Mouse (Mus musculus): ENCODE data around the gene Preb. TPM values are rescaled to one million over a fixed set of nuclear protein-coding genes. Genes with fewer than 3 reads are reported as not detected.

The Preb gene
- polyA plus RNA-seq, 1 experiment from 2014 or later: 111 TPM

GRCm38 (mm10) chr5:30921256-30922033 lies 38.7 kb downstream of the Preb start, which contains the start of gene Khk:
TSS of gene Khk (plus strand) at chr5:30921431.
- 1% methylated on average over 39 of the region's 40 CpGs for WGBS
- Histone ChIP-seq H3K9me3 (ENCODE audit: control insufficient read depth, low read length) (no peaks in the 10 kb centered on the region), H3K9ac (ENCODE audit: low read depth, low read length) (peak within 1 kb of the TSS; percentile 61), H3K4me1 (replicated peaks; ENCODE audit: control insufficient read depth, insufficient read depth, low read length) (peaks cover 26% of the 10 kb centered on the region), H3K27me3 (replicated peaks; ENCODE audit: control insufficient read depth, insufficient read depth, low read length) (no peaks in the 10 kb centered on the region), H3K36me3 (ENCODE audit: control insufficient read depth, insufficient read depth, low read length) (peaks cover 26% of the 10 kb centered on the region), H3K4me3 (ENCODE audit: low read depth, low read length) (peak within 1 kb of the TSS; percentile 51), H3K4me2 (peak within 1 kb of the TSS; percentile 98), H3K27ac (ENCODE audit: low read depth, low read length) (peak within 1 kb of the TSS; percentile 61)
- DNase-seq (ENCODE audit: low spot score) (peak; percentile 94), ATAC-seq (replicated peaks; ENCODE audit: low FRiP score) (peak; percentile 93)

- peak overlapping the region; percentile 98 for H3K4me2 ChIP-seq
- DNase-seq (ENCODE audit: low spot score) (no peak), ATAC-seq (replicated peaks; ENCODE audit: low FRiP score) (no peak)
- peak overlapping the region; percentile 51 for H3K4me3 ChIP-seq (ENCODE audit: low read depth, low read length)
- peaks cover 32% of the 10 kb centered on the region for H3K4me1 ChIP-seq (replicated peaks; ENCODE audit: control insufficient read depth, insufficient read depth, low read length)
- peaks cover 26% of the 10 kb centered on the region for H3K36me3 ChIP-seq (ENCODE audit: control insufficient read depth, insufficient read depth, low read length)
- no peaks in the 10 kb centered on the region for H3K27me3 ChIP-seq (replicated peaks; ENCODE audit: control insufficient read depth, insufficient read depth, low read length)
- peak overlapping the region; percentile 61 for H3K27ac ChIP-seq (ENCODE audit: low read depth, low read length)
- no peaks in the 10 kb centered on the region for H3K9me3 ChIP-seq (ENCODE audit: control insufficient read depth, low read length)
- WGBS: 60% methylated on average over 19 of the region's 19 CpGs
- peak overlapping the region; percentile 38 for H3K9ac ChIP-seq (ENCODE audit: low read depth, low read length)
These were observed 39.5 kb downstream of the Preb start for GRCm38 (mm10) chr5:30920621-30921020.

DNA sequence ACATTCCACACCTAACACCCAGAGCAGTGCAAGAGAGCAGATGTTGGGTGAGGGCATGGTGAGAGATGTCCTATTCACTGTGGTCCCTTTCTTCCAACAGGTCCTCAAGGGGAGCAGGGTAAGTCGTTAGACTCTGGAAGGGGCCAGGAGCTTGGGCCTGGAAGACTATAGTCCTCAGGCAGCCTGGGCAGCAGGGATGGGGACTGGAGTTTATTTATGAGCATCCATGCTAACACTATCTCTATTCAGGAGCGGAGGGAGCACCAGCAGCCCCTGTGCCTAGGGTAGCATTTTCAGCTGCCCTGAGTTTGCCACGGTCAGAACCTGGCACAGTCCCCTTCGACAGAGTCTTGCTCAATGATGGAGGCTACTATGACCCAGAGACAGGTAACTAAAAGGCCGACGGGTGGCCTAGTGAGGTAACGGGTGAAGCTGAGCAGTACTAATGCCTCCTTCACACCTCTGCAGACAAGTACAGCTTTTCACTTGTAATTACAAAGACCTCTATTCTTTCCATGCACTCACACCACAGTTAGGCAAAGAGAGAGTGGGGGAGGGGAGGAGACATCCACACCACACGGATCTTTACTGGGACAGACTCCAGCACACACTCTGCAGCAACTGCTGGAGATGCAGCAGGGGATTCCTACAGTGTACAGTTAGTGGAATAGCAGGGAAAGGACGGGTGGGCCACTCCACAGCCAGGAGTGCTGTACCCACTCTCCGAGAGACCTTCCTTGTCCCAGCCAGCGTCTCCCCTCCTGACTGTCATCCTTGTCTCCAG lies 40.1 kb downstream of the Preb start:
- DNase-seq (ENCODE audit: low spot score) (no peak), ATAC-seq (replicated peaks; ENCODE audit: low FRiP score) (no peak)
- H3K9ac ChIP-seq (ENCODE audit: low read depth, low read length): no peak overlapping the region
- H3K9me3 ChIP-seq (ENCODE audit: control insufficient read depth, low read length): no peaks in the 10 kb centered on the region
- 79% methylated on average over 11 of the region's 11 CpGs for WGBS
- H3K4me3 ChIP-seq (ENCODE audit: low read depth, low read length): no peak overlapping the region
- H3K4me1 ChIP-seq (replicated peaks; ENCODE audit: control insufficient read depth, insufficient read depth, low read length): peaks cover 38% of the 10 kb centered on the region
- H3K27me3 ChIP-seq (replicated peaks; ENCODE audit: control insufficient read depth, insufficient read depth, low read length): no peaks in the 10 kb centered on the region
- H3K27ac ChIP-seq (ENCODE audit: low read depth, low read length): no peak overlapping the region
- peak overlapping the region; percentile 98; the same call in 1 of the 2 replicates for H3K4me2 ChIP-seq
- H3K36me3 ChIP-seq (ENCODE audit: control insufficient read depth, insufficient read depth, low read length): peaks cover 26% of the 10 kb centered on the region

DNA sequence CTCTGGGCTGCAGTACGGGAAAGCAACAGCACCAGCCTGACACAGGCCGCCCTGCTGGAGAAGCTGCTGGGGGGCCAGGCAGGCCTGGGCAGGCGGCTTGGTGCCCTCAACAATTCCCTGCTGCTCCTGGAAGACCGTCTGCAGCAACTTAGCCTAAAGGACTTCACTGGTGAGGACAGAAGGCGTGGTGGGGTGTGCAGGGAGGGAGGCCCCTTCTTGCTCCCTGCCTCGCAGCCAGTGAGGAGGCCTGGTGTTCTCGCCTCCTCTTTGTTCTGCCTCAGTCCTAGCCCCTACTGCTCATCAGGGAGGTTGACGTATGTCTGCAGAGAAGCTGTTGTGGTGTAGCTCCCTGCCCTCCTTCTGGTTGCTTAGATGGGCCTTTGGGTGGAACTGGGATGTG lies 41.5 kb downstream of the Preb start:
- ATAC-seq (replicated peaks; ENCODE audit: low FRiP score): no peak

DNA sequence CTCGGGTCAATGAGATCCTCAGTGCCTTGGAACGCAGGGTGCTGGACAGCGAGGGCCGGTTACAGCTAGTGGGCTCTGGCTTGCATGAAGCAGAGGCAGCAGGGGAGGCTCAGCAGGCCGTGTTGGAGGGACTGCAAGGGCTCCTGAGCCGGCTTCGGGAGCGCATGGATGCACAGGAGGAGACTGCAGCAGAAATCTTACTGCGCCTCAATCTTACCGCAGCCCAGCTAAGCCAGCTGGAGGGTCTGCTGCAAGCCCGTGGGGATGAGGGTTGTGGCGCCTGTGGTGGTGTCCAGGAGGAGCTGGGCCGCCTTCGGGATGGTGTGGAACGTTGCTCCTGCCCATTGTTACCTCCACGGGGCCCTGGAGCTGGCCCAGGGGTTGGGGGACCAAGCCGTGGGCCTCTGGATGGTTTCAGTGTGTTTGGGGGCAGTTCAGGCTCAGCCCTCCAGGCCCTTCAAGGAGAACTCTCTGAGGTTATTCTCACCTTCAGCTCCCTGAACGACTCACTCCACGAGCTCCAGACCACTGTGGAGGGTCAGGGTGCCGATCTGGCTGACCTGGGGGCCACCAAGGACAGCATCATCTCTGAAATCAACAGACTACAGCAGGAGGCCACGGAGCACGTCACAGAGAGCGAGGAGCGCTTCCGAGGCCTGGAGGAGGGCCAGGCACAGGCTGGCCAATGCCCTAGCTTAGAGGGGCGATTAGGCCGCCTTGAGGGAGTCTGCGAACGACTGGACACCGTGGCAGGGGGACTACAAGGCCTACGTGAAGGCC lies 42.1 kb downstream of the Preb start:
- Histone ChIP-seq H3K4me3 (ENCODE audit: low read depth, low read length) (no peak overlapping the region), H3K9me3 (ENCODE audit: control insufficient read depth, low read length) (no peaks in the 10 kb centered on the region), H3K4me1 (replicated peaks; ENCODE audit: control insufficient read depth, insufficient read depth, low read length) (peaks cover 56% of the 10 kb centered on the region), H3K27me3 (replicated peaks; ENCODE audit: control insufficient read depth, insufficient read depth, low read length) (no peaks in the 10 kb centered on the region), H3K27ac (ENCODE audit: low read depth, low read length) (no peak overlapping the region; the same call in 1 of the 2 replicates), H3K9ac (ENCODE audit: low read depth, low read length) (peak overlapping the region; percentile 34; the same call in 1 of the 2 replicates), H3K4me2 (no peak overlapping the region), H3K36me3 (ENCODE audit: control insufficient read depth, insufficient read depth, low read length) (peaks cover 26% of the 10 kb centered on the region)
- WGBS: 91% methylated on average over 31 of the region's 31 CpGs
- DNase-seq (ENCODE audit: low spot score) (no peak), ATAC-seq (replicated peaks; ENCODE audit: low FRiP score) (no peak)

More for the DNA sequence above, 41.5 kb downstream of the Preb start:
- H3K36me3 ChIP-seq (ENCODE audit: control insufficient read depth, insufficient read depth, low read length): peaks cover 26% of the 10 kb centered on the region
- peaks cover 51% of the 10 kb centered on the region for H3K4me1 ChIP-seq (replicated peaks; ENCODE audit: control insufficient read depth, insufficient read depth, low read length)
- WGBS: 90% methylated on average over 8 of the region's 8 CpGs
- H3K9me3 ChIP-seq (ENCODE audit: control insufficient read depth, low read length): no peaks in the 10 kb centered on the region
- no peak overlapping the region for H3K4me2 ChIP-seq
- H3K27me3 ChIP-seq (replicated peaks; ENCODE audit: control insufficient read depth, insufficient read depth, low read length): no peaks in the 10 kb centered on the region
- no peak overlapping the region for H3K4me3 ChIP-seq (ENCODE audit: low read depth, low read length)
- H3K27ac ChIP-seq (ENCODE audit: low read depth, low read length): no peak overlapping the region
- DNase-seq (ENCODE audit: low spot score): no peak
- no peak overlapping the region for H3K9ac ChIP-seq (ENCODE audit: low read depth, low read length)

DNA sequence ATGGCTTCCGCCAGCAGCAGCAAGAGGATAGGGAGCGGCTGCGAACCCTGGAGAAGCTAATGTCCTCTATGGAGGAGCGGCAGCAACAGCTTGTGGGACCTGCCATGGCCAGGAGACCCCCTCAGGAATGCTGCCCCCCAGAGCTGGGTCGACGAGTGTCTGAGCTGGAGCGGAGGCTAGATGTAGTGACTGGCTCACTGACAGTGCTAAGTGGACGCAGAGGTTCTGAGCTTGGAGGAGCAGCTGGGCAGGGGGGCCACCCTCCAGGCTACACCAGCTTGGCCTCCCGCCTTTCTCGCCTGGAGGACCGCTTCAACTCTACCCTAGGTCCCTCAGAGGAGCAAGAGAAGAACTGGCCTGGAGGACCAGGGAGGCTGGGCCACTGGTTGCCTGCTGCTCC lies 42.8 kb downstream of the Preb start:
- 88% methylated on average over 11 of the region's 11 CpGs for WGBS
- Histone ChIP-seq H3K27ac (ENCODE audit: low read depth, low read length) (no peak overlapping the region; the same call in 1 of the 2 replicates), H3K4me1 (replicated peaks; ENCODE audit: control insufficient read depth, insufficient read depth, low read length) (peaks cover 57% of the 10 kb centered on the region), H3K27me3 (replicated peaks; ENCODE audit: control insufficient read depth, insufficient read depth, low read length) (no peaks in the 10 kb centered on the region), H3K4me2 (no peak overlapping the region; the same call in 1 of the 2 replicates), H3K9me3 (ENCODE audit: control insufficient read depth, low read length) (no peaks in the 10 kb centered on the region), H3K36me3 (ENCODE audit: control insufficient read depth, insufficient read depth, low read length) (peaks cover 26% of the 10 kb centered on the region), H3K4me3 (ENCODE audit: low read depth, low read length) (peak overlapping the region; percentile 4; the same call in 1 of the 2 replicates), H3K9ac (ENCODE audit: low read depth, low read length) (peak overlapping the region; percentile 25; the same call in 1 of the 2 replicates)
- ATAC-seq (replicated peaks; ENCODE audit: low FRiP score): no peak
- no peak for DNase-seq (ENCODE audit: low spot score)

DNA sequence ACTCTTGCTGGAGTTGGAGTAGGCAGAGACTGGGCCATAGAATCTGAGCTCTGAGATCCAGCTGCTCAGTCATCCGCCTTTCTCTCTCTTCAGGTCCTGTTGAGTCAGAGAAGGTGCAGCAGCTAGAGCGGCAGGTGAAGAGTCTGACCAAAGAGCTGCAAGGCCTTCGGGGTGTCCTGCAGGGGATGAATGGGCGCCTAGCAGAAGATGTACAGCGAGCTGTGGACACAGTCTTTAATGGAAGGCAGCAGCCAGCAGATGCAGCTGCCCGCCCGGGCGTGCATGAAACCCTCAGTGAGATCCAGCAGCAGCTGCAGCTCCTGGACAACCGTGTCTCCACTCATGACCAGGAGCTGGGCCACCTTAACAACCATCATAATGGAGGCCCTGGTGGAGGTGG lies 43.3 kb downstream of the Preb start:
- Histone ChIP-seq H3K4me3 (ENCODE audit: low read depth, low read length) (no peak overlapping the region), H3K4me2 (no peak overlapping the region; the same call in 1 of the 2 replicates), H3K9ac (ENCODE audit: low read depth, low read length) (peak overlapping the region; percentile 25; the same call in 1 of the 2 replicates), H3K27me3 (replicated peaks; ENCODE audit: control insufficient read depth, insufficient read depth, low read length) (no peaks in the 10 kb centered on the region), H3K9me3 (ENCODE audit: control insufficient read depth, low read length) (no peaks in the 10 kb centered on the region), H3K36me3 (ENCODE audit: control insufficient read depth, insufficient read depth, low read length) (peaks cover 26% of the 10 kb centered on the region), H3K4me1 (replicated peaks; ENCODE audit: control insufficient read depth, insufficient read depth, low read length) (peaks cover 57% of the 10 kb centered on the region), H3K27ac (ENCODE audit: low read depth, low read length) (peak overlapping the region; percentile 73)
- ATAC-seq (replicated peaks; ENCODE audit: low FRiP score) (no peak), DNase-seq (ENCODE audit: low spot score) (no peak)
- 87% methylated on average over 9 of the region's 9 CpGs for WGBS

DNA sequence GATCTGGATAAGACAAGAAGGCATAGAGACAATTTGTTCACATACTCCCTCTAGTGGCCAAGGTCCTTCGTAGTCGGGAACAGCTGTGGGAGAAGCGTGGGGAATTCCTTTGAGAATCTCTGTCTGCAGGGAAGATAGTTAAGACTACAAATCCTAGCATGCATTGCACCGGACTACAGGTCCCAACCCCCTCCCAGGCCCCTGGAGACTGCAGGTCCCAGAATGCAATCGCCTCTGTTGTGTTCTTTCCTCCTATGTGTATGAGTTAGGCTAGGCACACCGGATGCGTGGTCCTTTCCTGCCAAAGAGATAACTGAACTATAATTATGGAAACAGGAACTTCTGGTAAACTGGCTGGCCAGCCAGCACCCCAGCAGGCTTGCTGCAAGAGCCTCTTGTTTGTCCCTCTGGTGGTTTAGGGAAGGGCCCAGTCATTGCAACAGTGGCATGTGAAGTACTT lies 44.2 kb downstream of the Preb start:
- peaks cover 61% of the 10 kb centered on the region for H3K4me1 ChIP-seq (replicated peaks; ENCODE audit: control insufficient read depth, insufficient read depth, low read length)
- H3K36me3 ChIP-seq (ENCODE audit: control insufficient read depth, insufficient read depth, low read length): peaks cover 26% of the 10 kb centered on the region
- DNase-seq (ENCODE audit: low spot score) (peak; percentile 78), ATAC-seq (replicated peaks; ENCODE audit: low FRiP score) (peak; percentile 77)
- peak overlapping the region; percentile 84 for H3K27ac ChIP-seq (ENCODE audit: low read depth, low read length)
- peak overlapping the region; percentile 67 for H3K4me2 ChIP-seq
- peak overlapping the region; percentile 73; the same call in 1 of the 2 replicates for H3K9ac ChIP-seq (ENCODE audit: low read depth, low read length)
- 5% methylated on average over 7 of the region's 7 CpGs for WGBS
- H3K27me3 ChIP-seq (replicated peaks; ENCODE audit: control insufficient read depth, insufficient read depth, low read length): no peaks in the 10 kb centered on the region
- no peaks in the 10 kb centered on the region for H3K9me3 ChIP-seq (ENCODE audit: control insufficient read depth, low read length)
- peak overlapping the region; percentile 65 for H3K4me3 ChIP-seq (ENCODE audit: low read depth, low read length)

Measured in liver, embryonic 11.5 days (tissue).